ENCODE assay signal across 21 mouse cellular contexts in the genomic region with DNA sequence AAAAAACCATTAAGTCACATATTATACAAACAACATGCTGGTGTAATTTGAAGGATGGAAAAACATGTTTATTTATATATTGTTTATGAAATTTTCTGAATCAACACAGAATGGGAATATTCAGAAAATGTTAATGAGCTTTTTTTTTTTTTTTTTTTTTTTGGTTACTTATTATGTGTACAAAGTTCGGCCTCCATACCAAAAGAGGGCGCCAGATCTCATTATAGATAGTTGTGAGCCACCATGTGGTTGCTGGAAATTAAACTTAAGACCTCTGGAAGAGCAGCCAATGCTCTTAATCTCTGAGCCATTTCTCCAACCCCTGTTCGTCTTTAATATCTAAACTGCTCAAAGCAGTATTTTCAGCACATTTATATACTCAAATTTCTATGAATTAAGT.
DNase-seq lines count a peak whose midpoint lies in the region; ATAC-seq and TF ChIP-seq lines count a peak whose summit lies in the region.
"Had no signal": no experiment of that assay in that cellular context is flagged by ENCODE, and none has a peak within 500 bp of the region (broad histone marks: within the 10 kb centered on the region; RNA-seq: fewer than 3 reads in every experiment).

No protein-coding gene starts in this region.

- H3K27ac ChIP-seq in kidney, postnatal 0 days, result no peak overlapping the region
- H3K27ac ChIP-seq in kidney, embryonic 15.5 days, result no peak overlapping the region
- no peak overlapping the region for H3K27ac ChIP-seq in forebrain, embryonic 10.5 days
- H3K27ac ChIP-seq in midbrain, embryonic 10.5 days (replicated peaks), result no peak overlapping the region
- H3K27ac ChIP-seq in hindbrain, embryonic 14.5 days, result no peak overlapping the region
- H3K27ac ChIP-seq: forebrain, embryonic 12.5 days; liver, embryonic 13.5 days; midbrain, embryonic 12.5 days; neural tube, embryonic 13.5 days had no signal

- H3K4me2 ChIP-seq in kidney, postnatal 0 days (ENCODE audit: low read length), result no peak overlapping the region
- no peak overlapping the region for H3K4me2 ChIP-seq in kidney, embryonic 15.5 days
- no peak overlapping the region for H3K4me2 ChIP-seq in hindbrain, embryonic 14.5 days (replicated peaks)
- H3K4me2 ChIP-seq: forebrain, embryonic 12.5 days; liver, embryonic 13.5 days; midbrain, embryonic 12.5 days; neural tube, embryonic 13.5 days had no signal

- H3K4me1 ChIP-seq in kidney, postnatal 0 days (replicated peaks; ENCODE audit: insufficient read depth, low read length), result no peaks in the 10 kb centered on the region
- H3K4me1 ChIP-seq in kidney, embryonic 15.5 days, result no peaks in the 10 kb centered on the region
- no peaks in the 10 kb centered on the region for H3K4me1 ChIP-seq in forebrain, embryonic 10.5 days
- H3K4me1 ChIP-seq in midbrain, embryonic 10.5 days, result no peaks in the 10 kb centered on the region
- H3K4me1 ChIP-seq in hindbrain, embryonic 14.5 days (replicated peaks; ENCODE audit: control insufficient read depth, insufficient read depth, low read length), result no peaks in the 10 kb centered on the region
- H3K4me1 ChIP-seq: forebrain, embryonic 12.5 days; liver, embryonic 13.5 days; midbrain, embryonic 12.5 days; neural tube, embryonic 13.5 days had no signal

- H3K4me3 ChIP-seq in kidney, postnatal 0 days (replicated peaks; ENCODE audit: low read depth, low read length), result no peak overlapping the region
- no peak overlapping the region for H3K4me3 ChIP-seq in kidney, embryonic 15.5 days (replicated peaks)
- H3K4me3 ChIP-seq in forebrain, embryonic 10.5 days, result no peak overlapping the region
- no peak overlapping the region for H3K4me3 ChIP-seq in midbrain, embryonic 10.5 days
- no peak overlapping the region for H3K4me3 ChIP-seq in hindbrain, embryonic 14.5 days (replicated peaks; ENCODE audit: low read length)
- H3K4me3 ChIP-seq: forebrain, embryonic 12.5 days; liver, embryonic 13.5 days; midbrain, embryonic 12.5 days; neural tube, embryonic 13.5 days had no signal

- H3K9me3 ChIP-seq in kidney, postnatal 0 days (replicated peaks; ENCODE audit: low read length), result no peaks in the 10 kb centered on the region
- H3K9me3 ChIP-seq in kidney, embryonic 15.5 days (replicated peaks), result no peaks in the 10 kb centered on the region
- no peaks in the 10 kb centered on the region for H3K9me3 ChIP-seq in forebrain, embryonic 10.5 days
- no peaks in the 10 kb centered on the region for H3K9me3 ChIP-seq in midbrain, embryonic 10.5 days (replicated peaks)
- H3K9me3 ChIP-seq in hindbrain, embryonic 14.5 days (ENCODE audit: control insufficient read depth, low read length), result no peaks in the 10 kb centered on the region
- H3K9me3 ChIP-seq: forebrain, embryonic 12.5 days; liver, embryonic 13.5 days; midbrain, embryonic 12.5 days; neural tube, embryonic 13.5 days had no signal

- ATAC-seq in kidney, postnatal 0 days (replicated peaks; ENCODE audit: low FRiP score, low read depth), result no peak
- no peak for ATAC-seq in kidney, embryonic 15.5 days (replicated peaks; ENCODE audit: low FRiP score)
- no peak for ATAC-seq in hindbrain, embryonic 14.5 days (ENCODE audit: low FRiP score)
- ATAC-seq: activated CD4-positive, CD25-positive, alpha-beta regulatory T cell, adult 4 months; inflammation-experienced regulatory T-cells, adult 6 months had no signal

- H3K9ac ChIP-seq in kidney, postnatal 0 days (ENCODE audit: low read depth, low read length), result no peak overlapping the region
- no peak overlapping the region for H3K9ac ChIP-seq in kidney, embryonic 15.5 days
- H3K9ac ChIP-seq in hindbrain, embryonic 14.5 days, result no peak overlapping the region
- H3K9ac ChIP-seq: forebrain, embryonic 12.5 days; liver, embryonic 13.5 days; midbrain, embryonic 12.5 days; neural tube, embryonic 13.5 days had no signal

- TF ChIP-seq CTCF in kidney, postnatal 0 days (IDR thresholded peaks at IDR 0.05; ENCODE audit: low read depth), result 0 out of 2 replicates have a peak, but pooled peaks have one; percentile 7

- WGBS in kidney, postnatal 0 days, result 76% methylated on average over 3 of the region's 3 CpGs
- WGBS in kidney, embryonic 15.5 days, result 92% methylated on average over 3 of the region's 3 CpGs
- 78% methylated on average over 3 of the region's 3 CpGs for WGBS in forebrain, embryonic 10.5 days
- WGBS in midbrain, embryonic 10.5 days, result 87% methylated on average over 3 of the region's 3 CpGs
- 84% methylated on average over 3 of the region's 3 CpGs for WGBS in hindbrain, embryonic 14.5 days

- no peaks in the 10 kb centered on the region for H3K36me3 ChIP-seq in kidney, postnatal 0 days (ENCODE audit: insufficient read depth, low read length)
- no peaks in the 10 kb centered on the region for H3K36me3 ChIP-seq in kidney, embryonic 15.5 days
- H3K36me3 ChIP-seq in forebrain, embryonic 10.5 days (replicated peaks), result no peaks in the 10 kb centered on the region
- no peaks in the 10 kb centered on the region for H3K36me3 ChIP-seq in midbrain, embryonic 10.5 days
- H3K36me3 ChIP-seq in hindbrain, embryonic 14.5 days (replicated peaks; ENCODE audit: control insufficient read depth, insufficient read depth), result no peaks in the 10 kb centered on the region
- H3K36me3 ChIP-seq: forebrain, embryonic 12.5 days; liver, embryonic 13.5 days; midbrain, embryonic 12.5 days; neural tube, embryonic 13.5 days had no signal

- no peaks in the 10 kb centered on the region for H3K27me3 ChIP-seq in kidney, postnatal 0 days (ENCODE audit: insufficient read depth, low read length)
- no peaks in the 10 kb centered on the region for H3K27me3 ChIP-seq in kidney, embryonic 15.5 days
- H3K27me3 ChIP-seq in forebrain, embryonic 10.5 days (ENCODE audit: poor library complexity, severe bottlenecking), result no peaks in the 10 kb centered on the region
- no peaks in the 10 kb centered on the region for H3K27me3 ChIP-seq in midbrain, embryonic 10.5 days (ENCODE audit: low read depth, poor library complexity, severe bottlenecking)
- H3K27me3 ChIP-seq in hindbrain, embryonic 14.5 days (ENCODE audit: control insufficient read depth, insufficient read depth, low read length), result no peaks in the 10 kb centered on the region
- H3K27me3 ChIP-seq: forebrain, embryonic 12.5 days; liver, embryonic 13.5 days; midbrain, embryonic 12.5 days; neural tube, embryonic 13.5 days had no signal

- no peak for DNase-seq in kidney, postnatal 0 days (ENCODE audit: low spot score)
- peak; percentile 14 to 17 for DNase-seq in B cell, adult 2 months
- DNase-seq in NIH3T3 (ENCODE audit: low read depth), result peak; percentile 8
- peak; percentile 5 for DNase-seq in thymus, postnatal 0 days (ENCODE audit: low spot score)
- DNase-seq in forebrain, embryonic 10.5 days (ENCODE audit: extremely low spot score, low spot score), result no peak
- DNase-seq in midbrain, embryonic 10.5 days (ENCODE audit: low spot score), result no peak
- DNase-seq in hindbrain, embryonic 14.5 days (ENCODE audit: low spot score), result no peak
- DNase-seq: adrenal gland, postnatal 14 days; cerebellum, adult 11-12 months; cerebellum, postnatal 14 days; heart, adult 18-20 months; kidney, adult 2 months; layer of hippocampus, adult 9-11 months; liver, embryonic 13.5 days; right cerebral cortex, adult 18-20 months had no signal

Comparison
In these comparisons a context has a peak if more than half of its experiments do, and no peak if none do; other contexts are left out.
1. DNase-seq: peak in B cell, adult 2 months (2 of 2), NIH3T3 (single experiment) and thymus, postnatal 0 days (single experiment); none in kidney, postnatal 0 days (single experiment), forebrain, embryonic 10.5 days (single experiment), midbrain, embryonic 10.5 days (single experiment) and hindbrain, embryonic 14.5 days (single experiment).